Mouse (Mus musculus): ENCODE results near the gene Vmn1r88. TPM values are rescaled to one million over a fixed set of nuclear protein-coding genes. Genes with fewer than 3 reads are reported as not detected.
"Not testable (repeated sequence)": the region's sequence is repeated elsewhere in the genome, so short reads cannot be mapped to it uniquely, and the experiment has no call there.

Vmn1r88 gene
- 0.07 and 0.09 TPM in 2 replicates for polyA plus RNA-seq (2011; ENCODE audit: insufficient read length, low read depth, missing spikeins)

- no peaks in the 10 kb centered on the region for H3K4me1 ChIP-seq (ENCODE audit: control insufficient read depth, insufficient read depth, low read length)
These were observed at the start of gene Vmn1r88 for GRCm38 (mm10) chr7:13159268-13159667. TSS of gene Vmn1r88 (plus strand) at chr7:13159568.

GRCm38 (mm10) chr7:13119817-13120216 lies 39.6 kb upstream of the Vmn1r88 start, which contains the start of gene Vmn1r86:
TSS of gene Vmn1r86 (minus strand) at chr7:13119917.
- Histone ChIP-seq H3K27ac (ENCODE audit: insufficient read depth, low read length) (no peak within 1 kb of the TSS), H3K4me1 (ENCODE audit: control insufficient read depth, insufficient read depth, low read length) (no peaks in the 10 kb centered on the region), H3K4me3 (ENCODE audit: insufficient read depth, low read length) (no peak within 1 kb of the TSS)
- TF ChIP-seq POLR2A (IDR thresholded peaks at IDR 0.05; ENCODE audit: low read depth, low read length) (no peak), CTCF (IDR thresholded peaks at IDR 0.05; ENCODE audit: borderline replicate concordance, insufficient read depth, low read length) (no peak)

More at GRCm38 (mm10) chr7:13159268-13159667, at the start of gene Vmn1r88:
- no peak for TF ChIP-seq POLR2A (IDR thresholded peaks at IDR 0.05; ENCODE audit: low read depth, low read length)
- TF ChIP-seq CTCF (IDR thresholded peaks at IDR 0.05; ENCODE audit: borderline replicate concordance, insufficient read depth, low read length): no peak
- Histone ChIP-seq H3K4me3 (ENCODE audit: insufficient read depth, low read length) (no peak within 1 kb of the TSS), H3K27ac (ENCODE audit: insufficient read depth, low read length) (no peak within 1 kb of the TSS)

GRCm38 (mm10) chr7:13123554-13124153 lies 35.7 kb upstream of the Vmn1r88 start:
- H3K27ac ChIP-seq (ENCODE audit: insufficient read depth, low read length); H3K4me3 ChIP-seq (ENCODE audit: insufficient read depth, low read length); H3K4me1 ChIP-seq (ENCODE audit: control insufficient read depth, insufficient read depth, low read length): not testable (repeated sequence)

GRCm38 (mm10) chr7:13131856-13132255 lies 27.5 kb upstream of the Vmn1r88 start:
- Histone ChIP-seq H3K27ac (ENCODE audit: insufficient read depth, low read length) (no peak overlapping the region), H3K4me1 (ENCODE audit: control insufficient read depth, insufficient read depth, low read length) (no peaks in the 10 kb centered on the region), H3K4me3 (ENCODE audit: insufficient read depth, low read length) (no peak overlapping the region)
- no peak for TF ChIP-seq POLR2A (IDR thresholded peaks at IDR 0.05; ENCODE audit: low read depth, low read length)
- no peak for TF ChIP-seq CTCF (IDR thresholded peaks at IDR 0.05; ENCODE audit: borderline replicate concordance, insufficient read depth, low read length)

- Histone ChIP-seq H3K27ac (ENCODE audit: insufficient read depth, low read length) (no peak overlapping the region), H3K4me1 (ENCODE audit: control insufficient read depth, insufficient read depth, low read length) (no peaks in the 10 kb centered on the region), H3K4me3 (ENCODE audit: insufficient read depth, low read length) (no peak overlapping the region)
- TF ChIP-seq POLR2A (IDR thresholded peaks at IDR 0.05; ENCODE audit: low read depth, low read length) (no peak), CTCF (IDR thresholded peaks at IDR 0.05; ENCODE audit: borderline replicate concordance, insufficient read depth, low read length) (no peak)
These were observed 22.0 kb upstream of the Vmn1r88 start for GRCm38 (mm10) chr7:13137340-13137739.

GRCm38 (mm10) chr7:13140057-13140456 lies 19.3 kb upstream of the Vmn1r88 start, which contains the start of gene Vmn1r87:
TSS of gene Vmn1r87 (minus strand) at chr7:13140157.
- Histone ChIP-seq H3K27ac (ENCODE audit: insufficient read depth, low read length) (no peak within 1 kb of the TSS), H3K4me1 (ENCODE audit: control insufficient read depth, insufficient read depth, low read length) (no peaks in the 10 kb centered on the region), H3K4me3 (ENCODE audit: insufficient read depth, low read length) (no peak within 1 kb of the TSS)
- TF ChIP-seq CTCF (IDR thresholded peaks at IDR 0.05; ENCODE audit: borderline replicate concordance, insufficient read depth, low read length) (no peak), POLR2A (IDR thresholded peaks at IDR 0.05; ENCODE audit: low read depth, low read length) (no peak)

GRCm38 (mm10) chr7:13212720-13213119 lies 53.4 kb downstream of the Vmn1r88 start, which contains the start of gene Vmn1r89:
TSS of gene Vmn1r89 (plus strand) at chr7:13213020.
- no peak for TF ChIP-seq POLR2A (IDR thresholded peaks at IDR 0.05; ENCODE audit: low read depth, low read length)
- TF ChIP-seq CTCF (IDR thresholded peaks at IDR 0.05; ENCODE audit: borderline replicate concordance, insufficient read depth, low read length): no peak
- no peak within 1 kb of the TSS for H3K27ac ChIP-seq (ENCODE audit: insufficient read depth, low read length)
- no peaks in the 10 kb centered on the region for H3K4me1 ChIP-seq (ENCODE audit: control insufficient read depth, insufficient read depth, low read length)
- no peak within 1 kb of the TSS for H3K4me3 ChIP-seq (ENCODE audit: insufficient read depth, low read length)

Other genes with a start within 250 kb of the Vmn1r88 start
- gene Rps5, start 237.3 kb upstream of the Vmn1r88 start, polyA plus RNA-seq (2011; ENCODE audit: insufficient read length, low read depth, missing spikeins): 1,341 and 1,449 TPM in 2 replicates
- 0.30 and 0.63 TPM in 2 replicates for gene Rnf225, start 232.2 kb upstream of the Vmn1r88 start, polyA plus RNA-seq (2011; ENCODE audit: insufficient read length, low read depth, missing spikeins)
- 5.5 and 6.9 TPM in 2 replicates for gene Zfp324, start 193.7 kb upstream of the Vmn1r88 start, polyA plus RNA-seq (2011; ENCODE audit: insufficient read length, low read depth, missing spikeins)
- 2.4 and 2.8 TPM in 2 replicates for gene Zfp446, start 181.7 kb upstream of the Vmn1r88 start, polyA plus RNA-seq (2011; ENCODE audit: insufficient read length, low read depth, missing spikeins)
- not detected in 2 replicates for gene Slc27a5, start 161.4 kb upstream of the Vmn1r88 start, polyA plus RNA-seq (2011; ENCODE audit: insufficient read length, low read depth, missing spikeins)
- 352 and 453 TPM in 2 replicates for gene Trim28, start 160.5 kb upstream of the Vmn1r88 start, polyA plus RNA-seq (2011; ENCODE audit: insufficient read length, low read depth, missing spikeins)
- 14.2 and 16.9 TPM in 2 replicates for gene Zbtb45, start 149.5 kb upstream of the Vmn1r88 start, polyA plus RNA-seq (2011; ENCODE audit: insufficient read length, low read depth, missing spikeins)
- gene Chmp2a, start 124.8 kb upstream of the Vmn1r88 start, polyA plus RNA-seq (2011; ENCODE audit: insufficient read length, low read depth, missing spikeins): 85.6 and 98.6 TPM in 2 replicates
- gene Ube2m, start 121.3 kb upstream of the Vmn1r88 start, polyA plus RNA-seq (2011; ENCODE audit: insufficient read length, low read depth, missing spikeins): 273 and 288 TPM in 2 replicates
- gene Mzf1, start 104.8 kb upstream of the Vmn1r88 start, polyA plus RNA-seq (2011; ENCODE audit: insufficient read length, low read depth, missing spikeins): 0.80 and 1.0 TPM in 2 replicates
- gene Vmn1r85, start 64.4 kb upstream of the Vmn1r88 start, polyA plus RNA-seq (2011; ENCODE audit: insufficient read length, low read depth, missing spikeins): not detected in 2 replicates
- not detected in 2 replicates for gene Vmn1r86, start 39.7 kb upstream of the Vmn1r88 start, polyA plus RNA-seq (2011; ENCODE audit: insufficient read length, low read depth, missing spikeins)
- gene Vmn1r87, start 19.4 kb upstream of the Vmn1r88 start, polyA plus RNA-seq (2011; ENCODE audit: insufficient read length, low read depth, missing spikeins): 0.28 TPM in 1 of 2 replicates, not detected in the other
- not detected in 2 replicates for gene Vmn1r89, start 53.5 kb downstream of the Vmn1r88 start, polyA plus RNA-seq (2011; ENCODE audit: insufficient read length, low read depth, missing spikeins)
- 29.9 and 37.1 TPM in 2 replicates for gene Lig1, start 117.7 kb downstream of the Vmn1r88 start, polyA plus RNA-seq (2011; ENCODE audit: insufficient read length, low read depth, missing spikeins)
- gene Zswim9, start 119.2 kb downstream of the Vmn1r88 start, polyA plus RNA-seq (2011; ENCODE audit: insufficient read length, low read depth, missing spikeins): 6.5 and 9.0 TPM in 2 replicates
- 0.48 and 1.1 TPM in 2 replicates for gene Pla2g4c, start 165.1 kb downstream of the Vmn1r88 start, polyA plus RNA-seq (2011; ENCODE audit: insufficient read length, low read depth, missing spikeins)
- gene Cabp5, start 238.6 kb downstream of the Vmn1r88 start, polyA plus RNA-seq (2011; ENCODE audit: insufficient read length, low read depth, missing spikeins): not detected in 2 replicates